Mouse (Mus musculus) forebrain, embryonic 13.5 days (tissue): ENCODE results near the gene Hadhb. TPM values are rescaled to one million over a fixed set of nuclear protein-coding genes. Genes with fewer than 3 reads are reported as not detected.

ENCODE experiments used
- ATAC-seq: fragments of 200-750 bp; cut with Nextera tagmentation; 2 replicates; pipeline ENCODE4 v1.8.0; 2017
- H3K27ac ChIP-seq: fragments of 300-500 bp; sonication (generic); 2 replicates; pipeline ENCODE4 v1.5.1; 2015; ENCODE audit warnings: inconsistent platforms, mild to moderate bottlenecking, moderate library complexity
- H3K27me3 ChIP-seq: fragments of 300-500 bp; sonication (generic); 2 replicates; pipeline ENCODE4 v1.6.1; 2015; ENCODE audit warnings: mild to moderate bottlenecking, inconsistent platforms
- H3K36me3 ChIP-seq: fragments of 300-500 bp; sonication (generic); 2 replicates; pipeline ENCODE4 v1.6.1; 2015; ENCODE audit warnings: mild to moderate bottlenecking, inconsistent platforms; ENCODE audit not compliant: poor library complexity, severe bottlenecking
- H3K4me1 ChIP-seq: fragments of 300-500 bp; sonication (generic); 2 replicates; pipeline ENCODE4 v1.6.1; 2015; ENCODE audit warnings: inconsistent platforms
- H3K4me2 ChIP-seq: fragments of 300-500 bp; sonication (generic); 2 replicates; pipeline ENCODE4 v1.6.1; 2015; ENCODE audit warnings: inconsistent platforms, mild to moderate bottlenecking, moderate library complexity
- H3K4me3 ChIP-seq: fragments of 300-500 bp; sonication (generic); 2 replicates; pipeline ENCODE4 v1.5.1; 2015; ENCODE audit warnings: mild to moderate bottlenecking, inconsistent platforms
- H3K9ac ChIP-seq: fragments of 300-500 bp; sonication (generic); 2 replicates; pipeline ENCODE4 v1.6.1; 2015; ENCODE audit warnings: mild to moderate bottlenecking, inconsistent platforms
- H3K9me3 ChIP-seq: fragments of 300-500 bp; sonication (generic); replicated peaks from 2 replicates; pipeline ENCODE4 v1.6.1; 2016; ENCODE audit warnings: inconsistent platforms
- WGBS: fragments of 180-500 bp; shearing (Covaris S2); methylation state at CpG from one replicate; pipeline ENCODE4 v1.1.7; 2015; 5-methylcytosine and 5-hydroxymethylcytosine counted together
- polyA plus RNA-seq: library from polyadenylated mRNA; unstranded; fragments of >200 nt; fragmentation: Nextera tagmentation; extraction: Ambion mirVana; gene quantifications from 2 replicates; pipeline ENCODE4 v1.2.1, GENCODE M21; 2015

Gene Hadhb
- polyA plus RNA-seq, 1 experiment from 2014 or later = 80.2 TPM

DNA sequence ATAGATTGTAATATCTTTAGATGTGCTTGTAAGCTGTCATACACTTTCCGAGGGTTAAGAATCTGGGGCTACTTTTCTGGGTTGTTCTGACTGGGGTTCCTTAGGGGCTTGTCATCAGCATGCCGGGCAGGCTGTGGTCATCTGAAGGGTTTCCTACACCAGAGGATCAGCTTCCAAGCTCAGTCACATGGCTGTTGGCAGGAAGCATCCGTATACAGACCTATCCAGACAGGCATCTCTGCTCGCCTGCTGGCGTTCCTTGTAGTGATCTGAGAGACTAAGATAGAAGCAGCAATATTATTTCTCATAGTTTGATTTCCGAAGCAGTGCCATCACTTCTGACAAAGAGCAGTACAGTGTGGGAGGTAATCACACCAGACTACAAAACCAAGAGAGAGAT, 4.6 kb downstream of the Hadhb start:
- Histone ChIP-seq H3K27me3 (no peaks in the 10 kb centered on the region), H3K27ac (no peak overlapping the region), H3K9ac (no peak overlapping the region), H3K9me3 (no peaks in the 10 kb centered on the region), H3K4me2 (no peak overlapping the region), H3K4me1 (peaks cover 14% of the 10 kb centered on the region), H3K36me3 (no peaks in the 10 kb centered on the region), H3K4me3 (no peak overlapping the region)
- WGBS = 91% methylated on average over 6 of the region's 6 CpGs
- ATAC-seq = no peak

DNA sequence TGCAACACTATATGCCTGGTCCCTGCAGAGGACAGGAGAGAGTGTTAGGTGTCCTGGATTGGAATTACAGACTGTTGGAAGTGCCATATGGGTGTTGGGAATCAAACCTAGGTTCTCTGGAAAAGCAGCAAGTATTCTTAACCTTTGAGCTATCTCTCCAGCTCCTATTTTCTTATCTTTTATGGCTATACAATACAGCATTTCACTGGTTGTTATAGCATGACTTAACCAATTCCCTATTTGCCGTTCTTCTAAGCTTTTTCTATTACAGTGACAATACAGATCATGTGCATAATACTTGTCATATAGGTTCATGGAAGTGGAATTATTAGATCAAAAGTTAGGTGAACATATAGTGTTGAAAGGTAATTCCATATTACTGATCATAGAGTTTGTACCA, 6.8 kb downstream of the Hadhb start:
- Histone ChIP-seq H3K36me3 (peaks cover 9% of the 10 kb centered on the region), H3K27me3 (no peaks in the 10 kb centered on the region), H3K9me3 (no peaks in the 10 kb centered on the region), H3K27ac (no peak overlapping the region), H3K9ac (no peak overlapping the region), H3K4me2 (no peak overlapping the region), H3K4me1 (peaks cover 4% of the 10 kb centered on the region; the same call in 1 of the 2 replicates), H3K4me3 (no peak overlapping the region)
- ATAC-seq = no peak
- 96% methylated on average over 1 of the region's 1 CpGs for WGBS

DNA sequence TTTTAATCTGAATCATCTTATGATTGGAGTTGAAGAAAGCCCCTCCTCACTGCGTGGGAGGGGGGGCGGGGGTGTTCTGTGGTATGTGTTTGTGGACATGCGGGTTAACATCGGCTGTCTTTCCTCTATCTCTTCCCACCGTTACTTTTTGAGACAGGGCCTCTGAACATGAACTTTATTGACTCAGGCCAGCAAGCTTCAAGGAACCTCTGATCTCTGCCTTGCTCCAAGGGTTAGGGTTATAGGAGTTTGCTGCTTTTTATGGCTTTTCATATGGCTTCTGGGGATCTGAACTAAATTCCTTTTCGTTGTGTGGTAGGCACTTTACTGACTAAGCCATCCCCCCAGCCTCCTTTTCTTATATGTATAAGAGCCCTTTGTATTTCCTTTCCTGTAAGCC, 7.3 kb downstream of the Hadhb start:
- Histone ChIP-seq H3K4me1 (no peaks in the 10 kb centered on the region), H3K27me3 (no peaks in the 10 kb centered on the region), H3K36me3 (peaks cover 10% of the 10 kb centered on the region), H3K9ac (no peak overlapping the region), H3K4me2 (no peak overlapping the region), H3K4me3 (no peak overlapping the region), H3K9me3 (no peaks in the 10 kb centered on the region), H3K27ac (no peak overlapping the region)
- 84% methylated on average over 6 of the region's 6 CpGs for WGBS
- ATAC-seq = no peak

DNA sequence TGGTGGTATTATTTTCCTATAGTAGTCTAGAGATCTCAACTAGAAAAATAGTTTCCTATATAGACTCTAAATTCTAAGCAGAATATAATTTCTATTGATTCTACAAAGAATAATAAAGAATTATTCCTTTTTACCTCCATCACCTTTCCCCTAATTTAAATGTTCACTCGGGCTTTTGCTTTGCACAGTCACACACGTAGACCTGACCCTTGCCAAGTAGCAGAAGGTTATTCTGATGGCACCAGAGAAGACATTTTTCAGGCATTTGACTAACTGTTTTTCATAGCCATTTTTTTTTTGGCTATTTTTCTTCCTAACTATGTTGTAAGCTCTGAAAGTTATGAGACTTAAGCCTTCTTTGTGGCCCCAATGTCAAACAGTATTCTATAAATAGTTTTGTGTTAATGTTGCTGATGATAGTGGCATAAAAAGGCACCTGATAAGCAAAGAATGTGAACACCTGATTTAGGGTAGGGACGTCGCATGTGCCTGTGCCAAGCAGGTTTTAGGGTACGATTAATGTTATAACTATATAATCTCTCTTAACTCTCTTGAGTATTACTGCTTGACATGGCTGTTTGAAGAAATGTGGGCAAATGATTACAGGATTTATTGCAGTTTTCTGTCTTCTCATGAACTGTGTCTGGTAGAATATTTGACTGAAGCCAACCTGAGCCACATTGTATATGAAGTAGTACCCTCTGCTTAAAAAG, 10.3 kb downstream of the Hadhb start:
- Histone ChIP-seq H3K27ac (no peak overlapping the region), H3K4me1 (no peaks in the 10 kb centered on the region), H3K4me2 (no peak overlapping the region), H3K27me3 (no peaks in the 10 kb centered on the region), H3K9ac (no peak overlapping the region), H3K9me3 (no peaks in the 10 kb centered on the region), H3K4me3 (no peak overlapping the region), H3K36me3 (peaks cover 30% of the 10 kb centered on the region)
- no peak for ATAC-seq
- WGBS = 96% methylated on average over 5 of the region's 5 CpGs

DNA sequence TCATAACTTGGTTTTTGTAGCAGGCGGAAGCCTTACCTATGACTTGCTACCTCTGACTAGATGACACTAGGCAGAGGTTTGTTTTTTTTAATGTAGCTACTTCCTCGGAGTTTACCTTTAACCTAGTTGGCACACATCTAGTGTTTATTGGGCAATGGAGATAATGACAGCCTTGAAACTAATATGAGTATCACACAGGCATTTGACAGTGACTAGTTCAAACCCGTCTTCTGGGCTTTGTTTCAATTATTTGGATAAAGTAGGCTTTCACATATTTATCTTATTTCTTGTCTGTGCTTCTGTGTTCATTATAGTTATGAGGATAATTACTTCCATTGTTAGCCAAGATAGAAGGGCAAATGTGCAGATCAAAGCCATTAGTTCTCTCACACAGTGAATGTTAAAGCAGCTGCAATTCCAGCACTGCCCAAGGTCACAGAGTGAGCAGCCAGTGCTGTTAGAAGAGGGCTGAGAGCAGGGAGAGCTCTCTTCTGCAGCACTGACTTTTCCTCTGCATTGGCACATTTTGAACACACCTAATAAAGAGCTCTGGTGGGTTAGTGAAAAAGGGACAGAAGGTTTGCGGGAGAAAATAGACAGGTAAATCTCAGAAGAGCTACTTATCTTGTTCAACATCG, 15.4 kb downstream of the Hadhb start:
- ATAC-seq = no peak
- Histone ChIP-seq H3K4me2 (no peak overlapping the region), H3K36me3 (peaks cover 61% of the 10 kb centered on the region), H3K9me3 (no peaks in the 10 kb centered on the region), H3K4me3 (no peak overlapping the region), H3K27ac (no peak overlapping the region), H3K9ac (no peak overlapping the region), H3K4me1 (no peaks in the 10 kb centered on the region), H3K27me3 (no peaks in the 10 kb centered on the region)
- 90% methylated on average over 5 of the region's 5 CpGs for WGBS

DNA sequence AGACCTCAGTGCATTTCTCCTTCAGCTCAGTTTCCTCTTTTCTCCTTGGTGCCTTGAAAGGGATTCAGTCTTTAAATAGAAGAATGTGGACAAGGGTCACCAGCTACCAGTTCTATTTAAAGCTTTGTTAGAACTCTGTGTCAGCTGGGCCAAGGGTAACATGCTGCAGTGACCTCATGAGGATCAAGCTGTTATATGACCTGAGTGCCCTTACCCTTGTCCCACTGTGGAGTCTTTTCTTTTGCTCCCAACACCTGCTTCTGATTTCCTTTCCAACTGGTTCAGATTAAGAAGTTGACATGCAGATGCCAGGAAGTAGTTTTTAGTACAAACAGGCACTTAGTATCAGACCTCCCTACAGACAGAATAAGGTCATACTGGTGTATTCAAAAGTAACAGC, 17.1 kb downstream of the Hadhb start:
- Histone ChIP-seq H3K9me3 (no peaks in the 10 kb centered on the region), H3K27ac (no peak overlapping the region), H3K4me2 (no peak overlapping the region), H3K27me3 (no peaks in the 10 kb centered on the region), H3K36me3 (peaks cover 72% of the 10 kb centered on the region), H3K9ac (no peak overlapping the region), H3K4me3 (no peak overlapping the region), H3K4me1 (no peaks in the 10 kb centered on the region)
- no peak for ATAC-seq

DNA sequence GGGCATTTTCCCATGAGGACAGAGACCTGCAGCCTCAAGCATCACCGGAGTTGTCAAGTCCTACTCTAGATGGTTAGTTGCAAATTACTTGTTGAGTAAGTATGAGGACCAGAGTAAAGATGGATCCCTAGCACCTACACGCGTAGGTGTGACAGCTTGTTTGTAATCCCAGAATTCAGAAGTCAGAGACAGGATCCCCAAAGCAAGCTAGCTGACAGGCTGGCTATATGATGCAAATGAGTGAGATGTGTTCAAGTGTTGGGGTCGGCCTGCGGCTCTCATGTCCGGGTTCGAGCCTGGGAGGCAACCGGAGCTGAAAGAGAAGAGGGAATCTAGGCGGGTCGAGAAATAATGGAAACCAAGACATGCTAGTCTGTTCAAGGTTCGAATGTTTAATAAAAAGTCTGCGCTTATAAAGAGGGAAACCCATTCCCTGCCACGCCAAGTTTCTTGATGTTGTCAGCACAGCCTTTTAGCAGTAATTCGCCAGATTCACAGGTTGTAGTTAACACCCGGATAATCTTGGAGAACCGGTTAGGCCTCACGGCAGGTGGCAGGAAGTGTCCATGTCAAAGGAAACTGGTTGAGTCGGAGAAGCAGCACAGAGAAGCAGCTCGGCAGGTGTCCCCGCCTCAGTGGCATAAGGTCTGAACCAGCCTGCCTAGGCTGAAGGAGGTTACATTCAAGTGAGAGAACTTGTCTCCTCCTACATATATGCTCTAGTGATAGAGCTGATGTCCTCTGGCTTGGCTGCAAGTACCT, 18.1 kb downstream of the Hadhb start:
- ATAC-seq = no peak

DNA sequence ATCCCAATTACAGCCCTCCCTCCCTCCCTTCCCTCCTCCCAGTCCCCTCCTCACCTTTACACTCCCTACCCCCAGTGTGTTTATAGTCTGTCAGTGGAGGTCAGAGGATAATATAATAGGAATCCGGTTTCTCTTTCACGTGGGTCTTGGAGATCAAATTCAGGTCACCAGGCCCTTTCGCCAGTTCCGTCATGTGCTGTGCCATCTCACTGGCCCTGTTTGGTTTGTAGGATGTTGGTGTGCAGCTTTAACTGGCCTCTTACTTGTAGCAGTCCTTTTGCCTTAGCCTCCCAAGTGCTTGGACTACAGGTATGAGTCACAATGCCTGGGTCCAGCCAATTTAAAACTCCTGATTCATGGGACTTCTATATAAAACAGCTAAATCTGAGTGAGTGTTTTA, 20.8 kb downstream of the Hadhb start:
- Histone ChIP-seq H3K27ac (no peak overlapping the region), H3K4me1 (no peaks in the 10 kb centered on the region), H3K36me3 (peaks cover 83% of the 10 kb centered on the region), H3K9me3 (no peaks in the 10 kb centered on the region), H3K4me3 (no peak overlapping the region), H3K27me3 (no peaks in the 10 kb centered on the region), H3K9ac (no peak overlapping the region), H3K4me2 (no peak overlapping the region)
- no peak for ATAC-seq
- WGBS = 76% methylated on average over 4 of the region's 4 CpGs

More for the DNA sequence above, 18.1 kb downstream of the Hadhb start:
- H3K27me3 ChIP-seq = no peaks in the 10 kb centered on the region
- H3K27ac ChIP-seq = no peak overlapping the region
- no peak overlapping the region for H3K9ac ChIP-seq
- no peaks in the 10 kb centered on the region for H3K4me1 ChIP-seq
- no peaks in the 10 kb centered on the region for H3K9me3 ChIP-seq
- peaks cover 74% of the 10 kb centered on the region for H3K36me3 ChIP-seq
- no peak overlapping the region for H3K4me3 ChIP-seq
- no peak overlapping the region for H3K4me2 ChIP-seq
- 47% methylated on average over 20 of the region's 20 CpGs for WGBS

DNA sequence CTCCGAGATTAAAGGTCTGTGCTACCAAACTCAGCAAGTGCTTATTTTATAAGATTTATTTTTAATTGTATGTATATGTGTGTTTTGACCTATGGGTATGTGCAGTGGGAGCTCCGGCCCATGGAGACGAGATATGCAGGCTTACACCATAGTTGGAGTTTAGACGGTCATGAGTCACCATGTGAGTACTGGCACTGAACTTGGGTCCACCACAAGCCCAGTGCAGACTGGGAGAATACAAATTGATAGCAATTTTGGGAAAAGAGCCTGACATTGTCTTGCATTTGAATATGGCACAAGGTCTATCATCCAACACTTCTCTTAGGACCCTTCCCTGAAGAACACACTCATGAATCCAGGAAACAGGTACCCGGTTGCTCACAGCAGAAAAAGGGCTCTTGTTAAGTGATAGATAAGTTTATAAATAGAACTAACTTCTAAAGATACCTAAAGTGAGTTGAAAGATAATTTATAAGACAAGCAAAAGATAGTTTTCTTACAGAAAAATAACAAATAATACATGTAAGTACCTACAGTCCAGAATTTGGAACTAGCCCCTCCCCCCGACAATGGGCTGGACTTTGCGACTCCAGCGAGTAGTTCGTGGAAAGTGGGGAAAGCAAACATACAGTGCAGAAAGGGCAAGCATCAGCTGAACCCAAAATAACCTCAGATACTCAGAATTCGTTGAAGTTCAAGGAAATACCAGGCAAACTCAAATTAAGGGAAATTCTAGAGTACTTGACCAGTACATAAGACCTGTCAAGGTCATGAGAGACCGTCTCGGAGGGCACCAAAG, 32.8 kb downstream of the Hadhb start:
- WGBS = 94% methylated on average over 12 of the region's 12 CpGs
- no peaks in the 10 kb centered on the region for H3K9me3 ChIP-seq
- no peaks in the 10 kb centered on the region for H3K4me1 ChIP-seq
- H3K9ac ChIP-seq = no peak overlapping the region
- no peak for ATAC-seq
- no peak overlapping the region for H3K4me3 ChIP-seq
- H3K27me3 ChIP-seq = no peaks in the 10 kb centered on the region
- H3K36me3 ChIP-seq = peaks cover 43% of the 10 kb centered on the region
- H3K27ac ChIP-seq = no peak overlapping the region
- no peak overlapping the region for H3K4me2 ChIP-seq

DNA sequence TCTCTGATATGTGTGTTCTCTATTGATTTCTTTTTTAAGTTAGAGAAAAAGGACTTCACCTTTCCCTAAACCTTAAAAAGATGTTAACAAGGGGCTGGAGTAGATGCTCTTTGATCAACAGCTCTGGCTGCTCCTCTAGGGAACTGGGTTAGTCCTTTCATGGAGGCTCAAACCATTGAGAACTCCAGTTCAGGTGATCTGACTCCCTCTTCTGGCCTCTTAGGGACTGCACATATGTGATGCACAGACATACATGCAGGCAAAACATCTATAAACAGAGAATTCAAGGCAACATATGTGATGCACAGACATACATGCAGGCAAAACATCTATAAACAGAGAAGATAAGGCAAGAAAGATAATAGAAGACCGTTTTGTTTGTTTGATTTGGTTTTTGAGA, 37.4 kb downstream of the Hadhb start:
- 89% methylated on average over 1 of the region's 1 CpGs for WGBS
- Histone ChIP-seq H3K9me3 (no peaks in the 10 kb centered on the region), H3K27me3 (no peaks in the 10 kb centered on the region), H3K4me1 (no peaks in the 10 kb centered on the region), H3K4me2 (no peak overlapping the region), H3K27ac (no peak overlapping the region), H3K9ac (no peak overlapping the region), H3K4me3 (no peak overlapping the region), H3K36me3 (peaks cover 14% of the 10 kb centered on the region; the same call in 1 of the 2 replicates)
- ATAC-seq = no peak

DNA sequence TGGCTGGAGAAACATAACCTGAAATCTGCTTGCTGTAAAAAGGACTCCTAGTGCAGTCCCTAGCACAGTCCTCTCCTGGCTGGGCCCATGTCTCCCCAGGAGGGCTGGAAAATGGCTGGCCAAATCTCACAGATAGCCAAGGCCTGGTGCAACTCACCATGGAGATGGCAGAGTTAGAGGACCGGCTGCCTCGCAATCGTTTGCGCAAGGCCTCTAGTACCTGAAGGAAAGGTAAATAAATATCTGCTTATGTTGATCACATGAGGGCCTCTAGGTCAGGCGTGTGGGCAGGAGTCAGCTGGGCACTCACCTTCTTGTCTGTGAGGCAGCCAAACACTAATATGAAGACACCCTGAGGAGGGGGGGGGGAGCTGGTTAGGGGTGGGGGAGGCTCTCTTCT, 40.3 kb downstream of the Hadhb start:
- no peak overlapping the region for H3K4me2 ChIP-seq
- H3K27me3 ChIP-seq = no peaks in the 10 kb centered on the region
- H3K9me3 ChIP-seq = no peaks in the 10 kb centered on the region
- H3K4me3 ChIP-seq = no peak overlapping the region
- WGBS = 91% methylated on average over 5 of the region's 5 CpGs
- no peak overlapping the region for H3K27ac ChIP-seq
- H3K36me3 ChIP-seq = 0 out of 2 replicates have a peak, but pooled peaks cover 4% of the 10 kb centered on the region
- no peak for ATAC-seq
- H3K9ac ChIP-seq = no peak overlapping the region
- H3K4me1 ChIP-seq = no peaks in the 10 kb centered on the region

DNA sequence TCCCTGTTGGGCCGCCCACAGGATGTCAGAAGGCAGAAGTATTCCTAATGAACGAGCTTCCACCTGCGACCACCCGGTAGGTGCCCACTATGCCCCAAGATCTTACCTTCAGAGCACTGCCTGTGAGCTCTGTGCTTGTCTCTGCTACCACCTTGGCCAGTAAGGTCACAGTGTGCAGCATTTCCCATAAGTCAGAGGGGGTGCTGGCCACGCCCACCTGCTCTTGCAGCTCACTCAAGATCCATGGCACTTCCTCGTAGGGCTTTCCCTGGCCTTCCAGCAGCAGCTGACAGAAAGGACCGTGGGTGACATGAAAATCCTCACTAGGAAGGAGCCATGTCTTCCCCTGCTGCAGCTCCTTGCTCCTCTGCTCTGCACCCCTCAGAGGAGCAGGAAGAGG, 43.2 kb downstream of the Hadhb start:
- WGBS = 77% methylated on average over 7 of the region's 7 CpGs
- H3K4me3 ChIP-seq = no peak overlapping the region
- H3K27ac ChIP-seq = no peak overlapping the region
- no peaks in the 10 kb centered on the region for H3K36me3 ChIP-seq
- H3K4me2 ChIP-seq = no peak overlapping the region
- H3K9me3 ChIP-seq = no peaks in the 10 kb centered on the region
- H3K9ac ChIP-seq = no peak overlapping the region
- no peaks in the 10 kb centered on the region for H3K27me3 ChIP-seq
- ATAC-seq = no peak
- no peaks in the 10 kb centered on the region for H3K4me1 ChIP-seq
